Mouse (Mus musculus) megakaryocyte progenitor cell, adult 5-6 weeks (primary cell): ENCODE data around the gene Gm4133. TPM values are rescaled to one million over a fixed set of nuclear protein-coding genes. Genes with fewer than 3 reads are reported as not detected.
"Not testable (repeated sequence)": the region's sequence is repeated elsewhere in the genome, so short reads cannot be mapped to it uniquely, and the experiment has no call there.

ENCODE experiments used
- ATAC-seq: replicated peaks from 2 replicates; pipeline ENCODE4 v1.8.0; 2016; ENCODE audit warnings: mild to moderate bottlenecking, moderate TSS enrichment, inconsistent platforms; ENCODE audit not compliant: poor library complexity
- total RNA-seq, 2 experiments: library from RNA; stranded (forward) in 1 of 2; stranded (reverse) in 1 of 2; fragments of 157-497, 149-512 nt in 1 of 2; fragments of 200-1000 nt in 1 of 2; gene quantifications; 2 replicates each; pipeline versions ENCODE4 v1.2.3 to v1.2.4; 2015 to 2017

Gm4133 gene
- total RNA-seq (2015) (not detected in 2 replicates), total RNA-seq (2017) (not detected in 2 replicates)

- ATAC-seq = not testable (repeated sequence)
Observed at GRCm38 (mm10) chr7:20333965-20334364, at the start of gene Gm4133. Gm4133 (minus strand) TSS chr7:20334065.

GRCm38 (mm10) chr7:20375310-20375709 lies 41.4 kb upstream of the Gm4133 start, which contains the start of gene Gm5728:
Gm5728 (minus strand) TSS chr7:20375410.
- not testable (repeated sequence) for ATAC-seq

Other genes starting within 250 kb of the Gm4133 start
- gene Vmn1r91, start 234.4 kb downstream of the Gm4133 start, total RNA-seq (2015) = not detected in 2 replicates
- not detected in 2 replicates for gene Vmn1r91, start 234.4 kb downstream of the Gm4133 start, total RNA-seq (2017)
- not detected in 2 replicates for gene Gm16442, start 211.5 kb downstream of the Gm4133 start, total RNA-seq (2015)
- gene Gm16442, start 211.5 kb downstream of the Gm4133 start, total RNA-seq (2017) = not detected in 2 replicates
- gene Vmn1r93, start 195.0 kb downstream of the Gm4133 start, total RNA-seq (2015) = not detected in 2 replicates
- not detected in 2 replicates for gene Vmn1r93, start 195.0 kb downstream of the Gm4133 start, total RNA-seq (2017)
- not detected in 2 replicates for gene Vmn1r94, start 165.7 kb downstream of the Gm4133 start, total RNA-seq (2015)
- not detected in 2 replicates for gene Vmn1r94, start 165.7 kb downstream of the Gm4133 start, total RNA-seq (2017)
- not detected in 2 replicates for gene Vmn1r95, start 140.4 kb downstream of the Gm4133 start, total RNA-seq (2015)
- gene Vmn1r95, start 140.4 kb downstream of the Gm4133 start, total RNA-seq (2017) = not detected in 2 replicates
- not detected in 2 replicates for gene Gm6164, start 128.5 kb downstream of the Gm4133 start, total RNA-seq (2015)
- gene Gm6164, start 128.5 kb downstream of the Gm4133 start, total RNA-seq (2017) = not detected in 2 replicates
- not detected in 2 replicates for gene Gm4498, start 100.2 kb downstream of the Gm4133 start, total RNA-seq (2015)
- gene Gm4498, start 100.2 kb downstream of the Gm4133 start, total RNA-seq (2017) = not detected in 2 replicates
- not detected in 2 replicates for gene Gm5890, start 71.2 kb downstream of the Gm4133 start, total RNA-seq (2015)
- not detected in 2 replicates for gene Gm5890, start 71.2 kb downstream of the Gm4133 start, total RNA-seq (2017)
- gene Gm5728, start 41.3 kb upstream of the Gm4133 start, total RNA-seq (2015) = not detected in 2 replicates
- not detected in 2 replicates for gene Gm5728, start 41.3 kb upstream of the Gm4133 start, total RNA-seq (2017)
- gene Vmn1r100, start 83.9 kb upstream of the Gm4133 start, total RNA-seq (2015) = not detected in 2 replicates
- not detected in 2 replicates for gene Vmn1r100, start 83.9 kb upstream of the Gm4133 start, total RNA-seq (2017)
- gene Vmn1r101, start 108.5 kb upstream of the Gm4133 start, total RNA-seq (2015) = not detected in 2 replicates
- not detected in 2 replicates for gene Vmn1r101, start 108.5 kb upstream of the Gm4133 start, total RNA-seq (2017)
- gene Gm10670, start 140.9 kb upstream of the Gm4133 start, total RNA-seq (2015) = not detected in 2 replicates
- not detected in 2 replicates for gene Gm10670, start 140.9 kb upstream of the Gm4133 start, total RNA-seq (2017)
- gene Vmn1r103, start 176.5 kb upstream of the Gm4133 start, total RNA-seq (2015) = not detected in 2 replicates
- gene Vmn1r103, start 176.5 kb upstream of the Gm4133 start, total RNA-seq (2017) = not detected in 2 replicates
- gene Vmn1r104, start 199.8 kb upstream of the Gm4133 start, total RNA-seq (2015) = not detected in 2 replicates
- gene Vmn1r104, start 199.8 kb upstream of the Gm4133 start, total RNA-seq (2017) = not detected in 2 replicates
- gene Gm5726, start 211.7 kb upstream of the Gm4133 start, total RNA-seq (2015) = not detected in 2 replicates
- not detected in 2 replicates for gene Gm5726, start 211.7 kb upstream of the Gm4133 start, total RNA-seq (2017)
- not detected in 2 replicates for gene Gm4141, start 242.2 kb upstream of the Gm4133 start, total RNA-seq (2015)
- not detected in 2 replicates for gene Gm4141, start 242.2 kb upstream of the Gm4133 start, total RNA-seq (2017)